Mouse (Mus musculus): ENCODE data around the gene Galnt14.

Gene Galnt14

DNA sequence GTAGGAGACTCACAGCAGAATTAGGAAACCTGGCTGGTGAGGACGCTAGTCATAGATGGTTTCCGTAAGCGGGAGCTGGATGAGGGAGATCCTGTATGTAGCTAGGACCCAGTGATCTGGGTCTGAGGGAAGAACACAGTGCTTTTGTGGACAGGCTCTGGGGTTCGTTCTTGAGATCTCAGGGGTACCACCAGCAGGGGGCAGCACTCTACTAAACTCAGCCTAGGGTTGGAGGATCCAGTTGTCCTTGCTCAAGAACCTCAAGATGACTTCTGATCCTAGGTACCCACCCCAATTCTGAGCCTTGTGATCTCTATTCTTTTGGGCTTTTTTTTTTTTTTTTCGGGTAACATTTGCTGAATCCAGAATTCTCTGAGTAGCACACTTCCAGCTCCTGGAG lies 137.8 kb downstream of the Galnt14 start:
- peak in 1 of 2 experiments; percentile 67 for DNase-seq (ENCODE audit: low spot score in 2 of 2)

DNA sequence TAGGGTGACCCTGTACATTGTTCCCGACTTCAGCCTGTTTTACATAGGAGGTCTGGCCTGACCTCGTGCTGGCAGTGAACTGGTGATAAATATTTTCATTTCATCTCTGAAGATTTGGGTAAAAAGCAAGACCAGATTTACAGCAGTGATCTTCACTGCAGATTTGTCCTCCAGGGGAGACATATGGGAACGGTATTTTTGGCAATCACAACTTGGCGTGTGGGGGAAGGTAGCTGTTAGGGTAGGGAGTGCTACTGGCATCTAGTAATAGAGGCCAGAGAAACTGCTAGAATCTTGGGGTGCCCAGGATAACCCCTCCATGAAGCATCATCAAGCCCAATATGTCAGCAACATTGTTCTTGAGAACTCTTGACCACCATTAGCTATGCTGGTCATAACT lies 138.3 kb downstream of the Galnt14 start:
- DNase-seq (ENCODE audit: low spot score in 2 of 2) = no peak

DNA sequence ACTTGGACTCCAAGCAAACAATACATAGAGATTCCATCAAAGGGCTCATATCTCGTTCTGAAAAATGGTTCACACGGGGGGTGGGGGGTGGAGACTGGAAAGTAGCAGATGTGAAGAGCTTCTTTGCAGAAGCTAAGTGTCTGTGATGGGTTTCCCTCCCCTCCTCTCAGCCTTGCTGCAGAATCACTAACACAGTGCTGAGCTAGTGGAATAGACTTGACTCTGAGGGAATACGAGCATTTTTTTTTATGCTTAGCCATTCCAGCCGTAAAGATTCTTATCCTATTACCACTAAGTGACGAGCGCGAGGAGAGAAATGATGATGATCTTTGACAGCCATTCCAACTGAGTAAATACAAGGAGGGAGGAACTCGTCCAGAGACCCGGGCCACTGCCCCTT lies 142.0 kb downstream of the Galnt14 start:
- DNase-seq (ENCODE audit: low spot score in 2 of 2) = no peak

DNA sequence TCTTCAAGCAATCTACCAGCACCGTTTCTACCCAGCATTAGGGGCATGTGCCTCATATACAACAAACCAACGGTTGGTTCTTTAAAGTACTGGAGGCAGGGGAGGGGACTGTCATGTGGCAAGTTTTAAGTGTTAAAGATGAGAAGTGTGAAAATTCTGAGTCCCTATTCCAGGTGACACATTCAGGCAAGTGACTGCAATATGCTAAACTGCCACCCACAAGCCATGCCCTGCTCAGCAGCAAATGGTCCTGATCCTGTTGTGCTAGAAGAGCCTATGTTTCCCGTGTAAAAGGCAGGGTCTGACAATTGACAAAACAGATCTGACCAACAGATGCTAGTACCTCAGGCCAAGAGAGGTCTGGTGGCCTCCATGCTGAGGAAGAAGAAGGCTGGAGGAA lies 149.1 kb downstream of the Galnt14 start:
- no peak for DNase-seq (ENCODE audit: low spot score in 2 of 2)

DNA sequence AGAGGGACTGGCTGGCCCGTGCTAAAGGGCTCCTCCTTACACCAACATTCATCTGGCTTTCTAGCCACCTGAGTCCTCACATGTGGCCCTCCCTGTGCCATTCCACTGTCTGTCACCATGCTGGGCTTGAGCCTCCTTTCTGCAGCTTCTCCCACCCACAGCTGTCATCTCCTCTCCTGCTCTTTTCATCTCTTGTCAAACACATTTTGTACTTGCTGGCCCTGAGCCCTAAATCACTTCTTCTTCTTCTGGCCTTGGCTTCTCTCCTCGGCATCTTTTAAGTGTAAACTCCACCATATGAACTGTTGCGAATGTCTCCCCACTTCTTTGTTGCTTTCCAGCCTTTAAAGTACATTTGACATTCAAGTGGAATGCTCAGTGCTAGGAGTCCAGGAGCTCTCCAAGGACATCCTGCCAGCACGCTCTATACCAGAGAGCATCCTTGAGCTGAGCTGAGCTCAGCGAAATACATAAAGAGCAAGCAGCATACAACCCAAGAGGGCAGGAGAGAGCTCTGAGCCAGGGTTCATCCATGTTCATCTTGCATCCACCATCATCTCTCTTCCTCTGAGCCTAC lies 150.0 kb downstream of the Galnt14 start:
- DNase-seq (ENCODE audit: low spot score in 2 of 2) = no peak

DNA sequence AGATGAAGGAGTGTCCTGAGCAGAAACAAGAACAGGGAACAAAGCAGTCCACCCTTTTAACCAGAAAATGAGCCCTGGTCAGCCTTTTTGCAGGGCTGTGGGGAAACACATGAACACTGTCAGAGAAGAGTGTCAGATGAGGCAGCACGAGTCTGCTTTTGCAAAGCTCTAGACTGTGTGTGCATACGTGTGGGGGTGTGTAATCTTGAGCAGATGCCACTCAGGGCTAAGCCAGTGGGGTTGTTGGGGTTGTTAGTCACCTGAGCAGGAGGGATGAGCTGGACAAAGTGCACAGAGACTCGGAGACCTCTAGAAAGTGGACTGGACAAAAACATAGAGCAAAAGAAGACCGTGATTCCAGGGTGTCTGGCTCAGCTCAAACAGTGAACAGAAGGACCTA lies 150.8 kb downstream of the Galnt14 start:
- no peak for DNase-seq (ENCODE audit: low spot score in 2 of 2)

DNA sequence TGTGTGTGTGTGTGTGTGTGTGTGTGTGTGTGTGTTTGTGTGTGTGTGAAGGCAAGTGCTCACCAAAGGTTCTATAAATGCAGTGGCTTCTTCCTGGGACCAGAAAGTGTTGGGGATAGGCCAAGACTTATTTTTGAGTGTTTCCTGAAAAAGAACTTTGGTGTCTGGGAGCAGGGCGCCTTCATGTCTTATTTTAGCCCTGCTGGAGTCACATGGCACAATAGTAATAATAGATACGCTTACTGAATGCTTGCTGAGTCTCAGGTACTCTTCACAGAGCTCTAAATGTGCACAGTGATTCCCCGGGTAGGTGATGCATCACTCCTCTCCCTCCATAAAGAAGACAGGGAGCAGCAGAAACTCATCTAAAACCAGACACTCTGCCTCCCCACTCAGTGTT lies 153.2 kb downstream of the Galnt14 start:
- DNase-seq (ENCODE audit: low spot score in 2 of 2) = no peak

DNA sequence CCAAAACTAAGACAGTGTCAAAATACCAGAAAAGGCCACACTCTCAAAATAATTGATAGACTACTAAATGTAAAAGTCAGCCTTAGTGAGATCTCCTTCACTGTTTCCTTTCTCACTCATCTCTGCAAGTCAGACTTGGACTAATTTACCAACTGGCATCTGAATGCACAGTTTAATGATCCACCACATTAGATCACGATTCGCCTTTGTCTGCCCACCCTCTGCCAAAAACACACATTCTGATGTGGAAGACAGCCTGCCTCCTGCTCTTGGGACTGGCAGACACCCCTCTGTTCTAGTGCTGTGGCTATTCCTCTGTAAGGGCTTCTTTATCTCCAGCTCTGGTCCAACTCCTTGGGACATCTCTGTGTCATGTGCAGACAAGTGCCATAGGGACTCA lies 153.8 kb downstream of the Galnt14 start:
- no peak for DNase-seq (ENCODE audit: low spot score in 2 of 2)

DNA sequence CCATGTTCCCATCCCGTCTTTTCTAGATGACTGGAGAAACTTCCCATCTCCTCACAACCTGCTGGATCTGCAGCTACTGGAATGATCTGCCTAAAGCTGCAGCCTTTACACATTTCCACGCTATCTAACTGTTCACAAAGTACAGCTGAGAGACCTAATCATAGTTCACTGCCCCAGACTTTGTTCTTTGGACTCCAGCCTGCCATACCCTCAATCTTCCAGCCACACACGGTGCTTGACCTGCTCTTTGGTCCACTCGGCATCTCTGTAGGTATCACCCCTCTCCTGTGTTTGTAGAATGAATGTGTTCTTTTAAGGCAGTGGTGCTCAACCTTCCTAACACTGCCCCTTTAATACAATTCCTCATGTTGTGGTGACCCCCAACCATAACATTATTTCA lies 155.6 kb downstream of the Galnt14 start:
- no peak for DNase-seq (ENCODE audit: low spot score in 2 of 2)

DNA sequence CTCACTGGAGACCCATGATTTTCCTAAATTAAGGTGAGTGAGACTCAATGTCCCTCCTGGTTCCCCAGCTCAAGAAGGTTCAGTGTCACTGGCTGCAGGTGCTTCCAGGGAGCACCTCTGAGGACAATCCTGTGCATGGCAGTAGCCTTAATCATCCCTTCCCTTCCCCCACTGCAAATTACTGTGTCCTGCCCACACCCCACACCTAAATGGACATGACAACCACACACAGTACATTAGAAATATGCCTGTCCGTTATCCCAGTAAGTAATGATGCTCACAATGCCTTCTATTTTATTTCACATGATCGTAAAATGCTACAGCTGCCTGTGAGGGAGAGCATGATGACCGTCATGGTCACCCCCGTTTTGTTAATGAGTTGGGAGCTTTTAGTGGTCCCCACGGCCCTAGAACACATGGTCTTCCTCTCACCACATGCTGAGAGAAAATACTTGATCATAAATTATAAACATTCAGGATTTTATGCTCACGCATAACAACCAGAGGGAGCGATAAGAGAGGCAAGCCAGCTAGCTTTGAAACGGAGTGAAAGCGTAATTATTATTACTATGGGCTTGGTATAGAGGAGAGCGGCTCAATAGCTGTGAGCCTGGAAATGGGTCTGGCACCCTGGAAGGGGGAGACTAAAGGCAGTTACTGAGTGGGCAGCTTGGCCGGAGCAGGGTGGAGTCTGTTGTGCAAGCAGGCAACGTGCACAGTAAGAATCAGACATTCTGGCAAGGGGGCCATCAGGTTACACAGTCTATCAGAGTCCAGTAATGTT lies 161.3 kb downstream of the Galnt14 start:
- no peak for DNase-seq (ENCODE audit: low spot score in 2 of 2)

DNA sequence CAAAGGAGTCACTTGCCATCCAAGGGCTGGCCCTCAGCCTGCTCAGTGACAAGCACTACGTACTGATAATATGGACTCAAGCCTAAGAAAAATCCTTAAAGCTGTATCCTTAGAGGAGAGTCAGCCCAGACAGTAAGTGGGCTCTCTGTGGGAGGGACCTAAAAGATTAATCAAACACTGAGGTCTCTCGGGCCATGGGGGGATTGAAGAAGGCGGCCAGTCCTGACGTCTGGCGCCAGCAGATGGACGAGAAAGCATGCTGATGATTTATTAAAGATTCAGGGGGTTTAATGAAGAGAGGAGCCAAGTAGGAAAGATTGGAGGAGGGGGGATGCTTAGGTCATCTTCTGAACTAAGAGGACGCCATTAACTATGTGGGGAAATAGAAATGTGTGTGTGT lies 162.1 kb downstream of the Galnt14 start:
- no peak for DNase-seq (ENCODE audit: low spot score in 2 of 2)

DNA sequence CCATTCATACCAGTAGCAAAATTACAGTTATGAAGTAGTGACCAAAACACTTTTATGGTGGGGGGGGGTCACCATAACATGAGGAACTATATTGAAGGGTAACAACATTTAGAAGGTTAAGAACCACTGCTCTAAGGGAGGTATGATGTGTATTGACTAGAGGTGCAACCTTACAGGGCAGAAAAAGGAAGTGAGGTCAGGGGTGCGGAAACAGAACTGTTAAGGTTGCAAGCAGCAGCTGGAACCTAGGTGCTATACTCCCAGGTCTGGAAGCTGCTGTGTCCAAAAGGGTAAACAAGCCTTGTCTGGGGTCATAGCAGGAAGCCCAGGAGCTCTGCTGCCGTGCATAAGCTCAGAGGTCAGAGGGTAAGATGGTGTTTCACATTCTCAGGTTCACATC lies 162.8 kb downstream of the Galnt14 start:
- DNase-seq (ENCODE audit: low spot score in 2 of 2) = no peak

DNA sequence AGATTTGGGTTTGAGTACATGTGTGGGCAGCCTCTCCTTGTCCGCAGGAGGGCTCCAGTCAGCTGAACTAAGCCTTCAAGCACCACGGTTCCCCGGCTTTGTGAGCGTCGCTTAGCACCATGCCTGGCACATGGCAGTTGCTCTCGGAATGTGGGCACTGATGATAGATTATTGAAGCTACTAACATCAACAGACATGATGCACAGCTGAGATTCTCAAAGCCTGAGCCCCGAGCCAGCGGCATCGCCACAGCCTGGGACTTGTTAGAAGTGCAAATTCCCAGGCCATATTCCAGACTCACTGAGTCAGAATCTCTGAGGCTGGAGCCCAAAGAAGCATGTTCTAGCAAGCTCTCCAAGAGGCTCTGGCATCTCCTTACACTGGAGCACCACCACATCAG lies 168.3 kb downstream of the Galnt14 start:
- no peak for DNase-seq (ENCODE audit: low spot score in 2 of 2)

DNA sequence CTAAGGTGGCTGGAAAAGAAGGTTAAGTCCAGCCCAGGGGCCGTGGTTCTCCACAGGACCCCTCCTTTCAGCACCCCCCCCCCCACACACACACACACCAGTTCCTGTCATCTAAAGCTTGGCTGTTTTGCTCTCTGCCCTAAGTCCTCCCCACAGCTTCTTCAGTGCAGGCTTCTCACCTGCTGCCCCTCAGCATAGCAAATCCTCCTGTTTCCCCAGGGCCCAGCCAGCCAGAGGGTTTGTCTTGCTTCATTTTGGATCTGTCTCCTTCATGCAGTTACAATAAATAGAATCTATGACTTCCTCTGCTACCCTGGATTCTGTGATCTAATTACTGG lies 169.1 kb downstream of the Galnt14 start:
- DNase-seq (ENCODE audit: low spot score in 2 of 2) = no peak

DNA sequence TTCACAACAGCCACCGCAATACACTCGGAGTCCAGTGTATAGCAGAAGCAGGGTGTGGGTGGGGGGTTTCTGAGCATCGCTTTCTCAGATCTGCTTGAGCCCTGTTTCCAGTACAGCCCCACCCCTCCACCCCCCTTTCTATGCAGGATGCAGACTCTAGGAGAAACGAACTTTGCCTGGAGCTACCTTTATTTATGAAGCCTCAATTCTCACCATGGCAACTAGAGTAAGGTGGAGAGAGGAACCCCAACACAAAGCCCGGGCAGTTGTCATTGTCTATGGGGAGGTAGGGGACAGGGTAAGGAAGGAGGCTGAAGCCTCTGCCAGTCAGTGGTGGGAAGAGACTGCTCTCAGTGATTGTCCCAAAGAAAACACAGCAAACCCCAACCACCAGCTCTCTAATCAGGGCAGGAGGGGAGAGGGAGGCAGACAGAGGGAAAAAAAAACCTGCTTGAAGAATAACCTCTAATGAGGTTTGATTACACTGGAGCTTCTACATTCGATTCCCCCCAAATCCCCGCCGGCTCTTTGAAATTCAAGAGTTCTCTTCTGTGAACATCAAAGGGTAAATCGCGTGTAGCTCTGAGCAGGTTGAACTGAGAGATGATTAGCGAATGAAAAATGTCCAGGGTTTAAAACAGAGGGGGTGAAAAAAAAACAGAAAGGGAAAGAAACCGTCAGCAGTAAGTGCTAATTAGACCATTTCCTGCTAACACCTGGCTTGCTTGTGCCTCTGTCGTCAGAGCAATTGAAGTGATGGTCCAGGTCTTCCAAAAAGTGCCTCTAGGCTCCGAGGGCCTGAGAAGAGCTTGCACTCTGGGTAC lies 169.6 kb downstream of the Galnt14 start:
- no peak for DNase-seq (ENCODE audit: low spot score in 2 of 2)

DNA sequence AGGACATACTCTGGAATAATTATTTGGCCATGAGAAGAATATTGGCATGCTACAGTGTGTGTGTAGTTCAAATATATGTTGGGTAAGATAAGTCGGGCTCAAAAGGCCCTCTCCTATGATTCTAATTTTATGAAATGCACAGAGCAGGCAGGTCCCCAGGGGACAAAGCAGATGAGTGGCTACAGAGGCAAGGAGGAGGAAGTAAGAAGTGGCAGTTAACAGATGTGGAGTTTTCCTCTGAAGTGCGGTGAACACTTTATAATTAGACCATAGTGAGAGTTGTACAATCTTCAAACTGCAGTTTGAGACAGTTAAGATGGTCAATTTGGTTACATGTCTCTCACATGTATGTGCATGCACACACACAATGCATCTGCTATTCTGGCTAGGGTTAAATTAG lies 178.4 kb downstream of the Galnt14 start:
- DNase-seq (ENCODE audit: low spot score in 2 of 2) = no peak

DNA sequence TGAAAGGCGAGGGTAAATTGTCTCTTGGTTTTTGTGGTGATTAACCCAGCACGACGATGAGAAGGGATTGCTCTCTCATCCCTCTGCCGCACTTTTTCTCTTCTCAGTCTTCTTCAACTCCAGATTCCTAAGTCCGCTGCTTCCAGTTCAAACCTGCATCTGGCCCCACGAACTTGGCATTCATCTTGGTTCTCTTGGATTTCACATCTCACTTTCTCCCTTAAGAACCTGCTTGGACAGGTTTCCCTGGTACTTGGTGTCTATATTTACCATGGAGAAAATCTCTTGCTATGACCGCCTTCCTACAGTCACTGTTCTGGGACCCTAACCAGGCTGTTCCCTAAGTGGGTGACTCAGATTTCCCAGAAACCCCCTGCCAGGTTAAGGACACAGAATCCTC lies 188.1 kb downstream of the Galnt14 start:
- DNase-seq (ENCODE audit: low spot score in 2 of 2) = no peak

DNA sequence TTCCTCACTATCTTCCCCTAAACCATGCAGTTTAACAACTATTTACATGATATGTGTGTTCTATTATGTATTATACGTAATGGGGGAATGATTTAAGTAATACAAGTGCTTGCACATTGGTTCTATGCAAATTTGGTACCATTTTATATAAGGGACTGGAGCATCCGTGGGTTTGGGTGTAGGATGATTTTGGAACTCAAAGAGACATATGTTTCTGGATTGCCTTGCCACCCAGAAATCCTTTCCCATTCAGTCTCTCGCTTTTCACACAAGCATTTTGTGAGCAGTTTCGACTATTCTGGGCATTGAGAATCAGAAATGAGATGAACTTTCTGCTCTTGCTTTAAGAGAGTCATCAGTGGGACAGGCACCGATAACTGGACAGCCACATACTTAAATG lies 190.9 kb downstream of the Galnt14 start:
- no peak for DNase-seq (ENCODE audit: low spot score in 2 of 2)

DNA sequence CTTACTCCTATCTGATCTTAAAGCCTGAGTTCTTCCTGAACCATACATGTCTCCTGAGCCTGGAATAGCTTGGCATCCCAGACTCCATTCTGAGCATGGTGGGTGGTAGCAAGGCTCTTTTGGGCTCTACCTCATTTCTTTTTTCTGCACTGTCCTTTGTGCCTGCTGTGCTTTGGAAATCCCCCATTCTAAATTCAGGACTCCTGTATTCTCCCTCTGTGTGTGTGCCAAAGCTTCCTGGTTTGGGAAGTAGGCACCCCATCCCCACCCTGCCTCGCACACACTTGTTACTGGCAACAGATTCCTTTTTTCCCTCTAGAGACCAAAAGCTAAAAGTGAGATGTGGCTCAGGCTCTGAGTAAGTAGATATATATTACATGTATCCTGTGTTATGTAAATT lies 191.9 kb downstream of the Galnt14 start:
- no peak for DNase-seq (ENCODE audit: low spot score in 2 of 2)

DNA sequence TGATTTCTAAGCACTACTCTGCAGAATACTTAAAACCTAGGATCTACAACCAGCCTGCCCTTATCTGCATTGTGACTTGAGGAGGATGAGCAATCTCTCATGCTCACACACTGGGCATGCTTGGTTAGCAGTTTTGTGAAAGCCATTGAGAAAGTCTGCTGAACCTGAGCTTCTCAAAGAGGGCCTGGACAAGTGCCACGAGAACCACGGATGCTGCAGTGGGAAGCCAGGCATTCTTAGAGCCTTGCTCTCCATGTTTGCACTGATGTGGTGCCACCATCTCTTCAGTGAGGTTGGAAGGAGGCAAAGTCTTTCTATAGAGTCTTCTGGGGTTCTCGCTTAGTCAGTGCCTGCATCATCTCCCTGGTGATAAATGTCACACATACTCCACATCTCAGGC lies 194.7 kb downstream of the Galnt14 start:
- DNase-seq (ENCODE audit: low spot score in 2 of 2) = no peak

DNA sequence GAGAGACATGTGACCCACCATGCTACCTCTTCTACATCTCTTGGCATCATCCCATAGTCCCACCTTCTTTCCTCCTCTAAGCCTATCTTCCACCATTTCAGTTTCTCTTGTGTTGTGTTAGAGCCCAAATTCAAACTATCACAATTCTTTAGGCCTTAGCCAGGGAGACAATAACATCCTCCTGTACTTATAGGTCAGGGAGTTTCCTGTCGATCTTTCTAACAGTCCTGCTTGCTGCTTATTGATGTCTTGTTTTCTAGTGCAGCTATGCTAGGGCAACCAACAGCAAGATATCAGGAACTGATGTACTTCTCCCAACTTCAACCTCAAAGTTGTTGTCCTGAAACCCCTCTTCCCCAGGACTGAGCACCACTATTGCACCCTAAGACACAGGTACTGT lies 195.4 kb downstream of the Galnt14 start:
- no peak for DNase-seq (ENCODE audit: low spot score in 2 of 2)

DNA sequence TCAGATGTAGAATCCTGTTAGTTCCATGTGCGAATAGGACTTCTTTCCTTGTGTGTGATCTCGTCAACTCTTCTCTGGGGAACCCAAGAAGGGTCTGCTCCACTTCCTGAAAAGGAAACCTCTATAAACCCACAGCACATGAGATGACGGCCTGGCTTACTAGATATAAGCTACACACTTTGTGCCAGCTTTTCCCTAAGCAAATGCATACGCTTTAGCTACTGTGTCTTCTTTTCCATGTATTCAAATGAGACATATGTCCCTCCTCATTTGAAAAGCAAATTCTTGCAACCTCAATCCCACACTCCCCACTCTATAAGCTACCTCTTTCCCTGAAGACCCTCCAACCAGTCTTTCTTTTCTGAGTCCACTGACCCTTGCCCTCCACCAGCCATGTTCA lies 196.0 kb downstream of the Galnt14 start:
- DNase-seq (ENCODE audit: low spot score in 2 of 2) = no peak

DNA sequence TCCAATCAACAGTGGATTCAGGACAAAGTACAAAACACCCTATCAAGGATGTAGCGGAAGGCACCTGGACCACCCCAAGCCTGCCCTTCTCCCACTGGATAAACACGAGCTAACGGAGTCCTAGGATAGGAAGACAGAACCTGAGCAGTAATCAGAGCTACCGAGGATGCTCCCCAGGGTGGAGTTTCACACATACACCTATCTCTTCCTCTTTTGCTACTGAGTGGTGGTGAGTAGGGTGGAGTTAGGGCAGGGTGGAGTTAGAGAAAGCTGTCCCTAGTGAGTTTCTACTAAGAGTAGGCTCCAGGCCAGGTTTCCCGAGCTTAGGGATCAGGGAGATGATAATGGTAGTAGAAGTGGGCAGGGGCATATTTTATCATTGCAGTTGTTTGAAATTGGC lies 197.4 kb downstream of the Galnt14 start:
- DNase-seq (ENCODE audit: low spot score in 2 of 2) = no peak

Measured in urinary bladder, postnatal 4 days (tissue).